Mouse (Mus musculus) cerebellum, postnatal 4 days (tissue): Measurements from ENCODE around the gene Yy1.
"Not testable (repeated sequence)": the region's sequence is repeated elsewhere in the genome, so short reads cannot be mapped to it uniquely, and the experiment has no call there.

ENCODE experiments used
- DNase-seq, 2 experiments: peaks; one replicate each; pipeline ENCODE4 v3.0.0; 2022; ENCODE audit warnings: low spot score in 2 of 2, mixed read lengths in 1 of 2

The Yy1 gene

GRCm38 (mm10) chr12:108826282-108826957, 33.6 kb downstream of the Yy1 start:
- no peak for DNase-seq

- no peak for DNase-seq
Observed at GRCm38 (mm10) chr12:108826958-108827535, 34.3 kb downstream of the Yy1 start.

DNA sequence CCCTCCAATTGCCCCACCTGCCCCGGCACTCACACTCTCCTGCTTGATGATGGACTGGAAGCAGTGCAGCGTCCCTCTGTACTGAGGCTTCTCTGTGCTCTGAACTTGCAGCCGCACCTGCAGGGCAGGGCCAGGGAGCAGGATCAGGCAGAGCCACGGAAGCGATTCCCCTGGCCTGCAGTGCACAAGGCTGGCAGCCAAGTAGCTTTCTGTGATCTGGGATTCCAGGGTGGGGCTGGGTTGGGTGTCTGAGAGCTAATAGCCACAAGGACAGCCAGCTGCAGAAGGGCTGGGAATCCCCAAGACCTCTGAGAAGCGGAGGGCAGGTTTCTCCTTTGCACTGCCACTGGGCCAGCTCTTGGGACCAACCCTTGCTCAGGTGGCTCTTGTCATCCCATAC, 34.9 kb downstream of the Yy1 start:
- DNase-seq: no peak

DNA sequence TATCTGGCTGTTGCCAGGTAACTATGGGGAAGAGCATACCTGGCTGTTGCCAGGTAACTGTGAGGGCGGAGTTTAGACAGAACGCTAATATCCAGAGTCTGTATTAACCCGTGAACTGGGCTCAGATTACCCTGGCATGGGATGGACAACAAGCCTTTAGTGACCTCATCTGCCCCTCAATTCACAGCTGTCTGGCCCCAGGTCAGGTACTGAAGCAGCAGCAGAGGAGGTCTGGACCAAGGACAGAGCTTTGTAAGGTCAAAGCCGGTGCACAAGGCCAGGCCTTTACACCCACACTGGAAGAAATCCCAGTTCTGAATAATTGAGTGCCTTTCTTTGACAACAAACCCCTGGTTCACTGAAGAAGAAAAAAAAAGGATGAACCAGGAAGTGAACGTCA, 36.9 kb downstream of the Yy1 start:
- no peak for DNase-seq

- DNase-seq: no peak
Observed at GRCm38 (mm10) chr12:108830358-108830757, 37.6 kb downstream of the Yy1 start.

DNA sequence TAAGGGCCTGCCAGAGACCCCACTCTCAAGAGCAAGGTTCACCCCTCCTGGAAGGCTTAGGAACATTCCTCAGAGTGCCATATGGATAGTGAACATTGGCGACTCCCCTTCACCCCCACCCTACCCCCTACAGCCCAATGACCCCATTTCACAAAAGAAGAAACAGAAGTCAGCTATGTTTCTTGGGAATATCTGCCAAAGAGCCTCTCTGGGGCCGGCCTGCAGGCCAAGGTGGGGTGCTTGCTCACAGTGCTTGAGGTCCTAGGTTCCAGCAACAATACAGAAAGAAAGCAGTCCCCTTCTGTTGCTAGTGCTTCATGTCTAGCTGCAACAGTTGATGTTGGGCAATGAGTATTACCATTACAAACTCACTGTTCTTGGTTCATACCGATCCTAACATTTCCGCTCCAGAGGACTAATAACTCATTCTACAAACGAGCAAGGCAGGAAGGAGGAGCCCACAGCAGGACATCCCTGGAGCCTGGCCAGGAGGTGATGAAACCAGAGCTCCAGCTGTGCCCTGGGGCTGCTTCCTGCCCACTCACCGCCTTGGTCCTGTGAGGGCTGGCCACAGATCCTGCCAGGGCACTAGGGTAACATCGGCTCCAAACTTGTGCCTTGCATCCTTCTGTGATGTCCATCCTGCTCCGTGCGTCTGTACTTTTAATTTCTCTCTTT, 39.3 kb downstream of the Yy1 start:
- DNase-seq: peak in 1 of 2 experiments; percentile 45

GRCm38 (mm10) chr12:108832851-108833250, 40.1 kb downstream of the Yy1 start:
- no peak for DNase-seq

- DNase-seq: no peak
Observed at GRCm38 (mm10) chr12:108833408-108833807, 40.6 kb downstream of the Yy1 start.

DNA sequence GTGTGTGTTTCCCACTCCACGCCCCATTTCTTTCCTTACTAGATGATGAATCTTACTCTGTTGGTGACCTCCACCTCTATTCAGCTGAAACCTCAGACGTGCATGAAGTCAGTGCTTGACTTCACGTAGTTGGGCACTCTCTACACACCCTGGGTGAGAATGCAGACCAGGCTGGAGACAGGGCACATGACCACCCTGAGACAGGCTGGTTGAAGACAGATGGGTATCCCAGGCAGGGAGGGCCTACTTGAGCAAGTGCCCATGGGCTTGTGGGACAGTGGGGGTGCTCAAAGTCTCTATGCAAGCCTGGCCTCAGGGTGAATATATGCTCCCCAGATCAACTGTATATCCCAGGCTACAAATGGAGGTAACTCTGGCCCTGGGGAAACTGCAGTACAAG, 41.6 kb downstream of the Yy1 start:
- DNase-seq: no peak

DNA sequence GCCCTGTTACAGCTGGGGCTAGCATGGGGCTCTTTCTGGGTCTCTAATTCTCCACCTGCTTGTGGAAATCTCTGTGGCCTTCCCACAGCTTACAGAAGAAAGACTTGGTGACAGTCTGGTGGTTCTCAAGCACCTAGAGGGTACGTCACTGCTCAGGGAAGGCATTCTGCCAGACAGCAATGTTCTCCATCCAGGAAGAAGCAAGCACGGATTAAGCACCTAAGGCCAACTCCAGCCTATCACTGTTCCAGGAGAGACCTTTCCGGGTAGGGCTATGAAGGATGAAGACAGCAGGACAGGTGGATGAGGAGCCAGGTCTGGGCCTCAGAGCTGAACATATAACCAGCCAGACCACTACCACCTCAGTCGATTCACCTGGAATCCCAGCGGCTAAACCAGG, 42.0 kb downstream of the Yy1 start:
- DNase-seq: no peak

DNA sequence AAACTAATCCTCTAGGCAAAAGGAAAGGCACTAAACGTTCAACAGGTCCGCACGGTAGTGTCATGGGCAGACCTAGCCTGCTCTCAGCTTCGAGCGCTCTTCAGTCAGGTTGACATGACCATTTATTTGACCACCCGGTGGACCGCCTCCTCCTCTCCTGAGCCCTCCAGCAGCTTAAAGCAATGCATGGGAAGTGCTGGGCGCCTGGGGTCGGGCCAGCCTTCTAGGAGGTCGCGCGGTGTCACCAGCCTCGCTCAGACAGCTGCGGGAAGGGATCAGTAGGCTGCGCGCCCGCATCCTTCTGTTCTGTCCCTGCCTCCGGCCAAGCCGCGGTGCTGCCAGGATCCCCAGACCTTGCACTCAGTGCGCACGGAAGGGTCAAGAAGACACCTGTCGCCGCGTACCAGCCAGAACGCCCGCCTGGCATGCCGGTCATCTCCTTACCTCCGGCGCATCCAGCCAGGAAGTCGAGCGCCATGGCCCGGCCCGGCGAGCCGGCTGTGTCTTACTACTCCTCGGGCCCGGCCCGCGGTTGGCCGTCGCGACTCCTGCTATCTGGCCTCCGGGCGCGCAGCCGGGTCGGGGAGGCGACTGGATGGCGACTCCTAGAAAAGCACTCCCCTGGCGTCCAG, 42.6 kb downstream of the Yy1 start:
- no peak for DNase-seq

DNA sequence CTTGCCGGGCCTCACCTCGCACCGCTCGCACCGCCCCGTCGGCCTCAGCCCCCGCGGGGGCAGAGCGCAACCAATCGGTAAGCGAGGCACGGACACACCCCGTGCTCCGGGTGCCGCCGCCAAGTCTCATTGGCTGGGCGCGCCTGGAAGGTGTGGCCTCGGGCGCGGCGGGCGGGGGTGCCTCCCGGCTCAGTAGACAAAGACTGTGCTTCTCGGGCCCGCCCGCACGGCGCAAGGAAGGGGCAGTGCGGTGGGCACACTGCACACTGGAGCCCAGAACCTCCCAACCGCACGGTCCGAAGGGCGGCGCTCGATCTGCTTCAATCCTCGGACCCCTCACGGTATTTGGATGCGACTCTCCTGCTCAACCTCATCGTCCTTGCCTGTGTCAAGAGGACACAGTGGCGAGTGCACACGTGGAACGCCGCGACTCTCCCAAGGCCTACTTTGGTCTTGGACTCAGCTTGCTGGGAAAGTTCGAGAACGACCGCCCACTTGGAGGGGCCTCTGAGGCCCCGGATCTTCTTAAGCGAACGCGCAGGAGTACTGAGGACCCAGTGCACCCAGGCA, 43.2 kb downstream of the Yy1 start, which contains the start of the genes Slc25a29 and Slc25a47:
Gene Slc25a29, minus strand, starts transcription at position 44 of the 570 bp plus-strand sequence.
Gene Slc25a47, plus strand, starts transcription at position 207 of the 570 bp plus-strand sequence.
- DNase-seq: peak; percentile 91 to 97

- DNase-seq: no peak
Observed at GRCm38 (mm10) chr12:108836722-108837121, 43.9 kb downstream of the Yy1 start.

GRCm38 (mm10) chr12:108841181-108841580, 48.4 kb downstream of the Yy1 start:
- no peak for DNase-seq

GRCm38 (mm10) chr12:108842663-108843062, 49.9 kb downstream of the Yy1 start:
- no peak for DNase-seq

- DNase-seq: not testable (repeated sequence)
Observed at GRCm38 (mm10) chr12:108848033-108848432, 55.3 kb downstream of the Yy1 start.

- no peak for DNase-seq
Observed at GRCm38 (mm10) chr12:108849488-108850022, 56.8 kb downstream of the Yy1 start.

GRCm38 (mm10) chr12:108850129-108850528, 57.4 kb downstream of the Yy1 start:
- DNase-seq: no peak

DNA sequence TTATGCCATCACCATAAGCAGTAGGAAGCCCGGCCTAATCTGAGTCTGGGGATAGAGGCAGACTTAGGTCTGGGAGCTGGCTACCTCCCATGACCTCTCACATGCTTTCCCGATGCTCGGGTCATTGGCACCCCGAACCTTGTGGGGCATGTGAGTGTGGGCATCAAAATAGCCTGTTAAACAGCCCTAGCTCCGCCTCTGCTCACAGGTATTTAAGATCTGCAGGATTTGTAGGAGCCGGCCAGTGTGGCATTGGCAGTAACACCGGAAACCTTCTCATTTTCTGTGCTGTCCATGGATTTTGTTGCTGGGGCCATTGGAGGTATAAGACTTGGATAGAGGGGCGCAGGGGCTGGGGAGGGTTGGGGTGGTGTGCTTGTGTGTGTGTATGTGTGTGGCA, 58.1 kb downstream of the Yy1 start:
- DNase-seq: no peak

GRCm38 (mm10) chr12:108852822-108853221, 60.0 kb downstream of the Yy1 start:
- no peak for DNase-seq

GRCm38 (mm10) chr12:108855081-108855480, 62.3 kb downstream of the Yy1 start:
- no peak for DNase-seq

GRCm38 (mm10) chr12:108856186-108856585, 63.4 kb downstream of the Yy1 start:
- DNase-seq: no peak
